Mouse (Mus musculus): ENCODE measurements around the gene Med19. TPM values are rescaled to one million over a fixed set of nuclear protein-coding genes. Genes with fewer than 3 reads are reported as not detected.
A peak's percentile ranks its signal among the peaks of the same experiment; 100 is the strongest.

The Med19 gene
- polyA plus RNA-seq, 1 experiment from 2014 or later: 26.1 TPM

DNA sequence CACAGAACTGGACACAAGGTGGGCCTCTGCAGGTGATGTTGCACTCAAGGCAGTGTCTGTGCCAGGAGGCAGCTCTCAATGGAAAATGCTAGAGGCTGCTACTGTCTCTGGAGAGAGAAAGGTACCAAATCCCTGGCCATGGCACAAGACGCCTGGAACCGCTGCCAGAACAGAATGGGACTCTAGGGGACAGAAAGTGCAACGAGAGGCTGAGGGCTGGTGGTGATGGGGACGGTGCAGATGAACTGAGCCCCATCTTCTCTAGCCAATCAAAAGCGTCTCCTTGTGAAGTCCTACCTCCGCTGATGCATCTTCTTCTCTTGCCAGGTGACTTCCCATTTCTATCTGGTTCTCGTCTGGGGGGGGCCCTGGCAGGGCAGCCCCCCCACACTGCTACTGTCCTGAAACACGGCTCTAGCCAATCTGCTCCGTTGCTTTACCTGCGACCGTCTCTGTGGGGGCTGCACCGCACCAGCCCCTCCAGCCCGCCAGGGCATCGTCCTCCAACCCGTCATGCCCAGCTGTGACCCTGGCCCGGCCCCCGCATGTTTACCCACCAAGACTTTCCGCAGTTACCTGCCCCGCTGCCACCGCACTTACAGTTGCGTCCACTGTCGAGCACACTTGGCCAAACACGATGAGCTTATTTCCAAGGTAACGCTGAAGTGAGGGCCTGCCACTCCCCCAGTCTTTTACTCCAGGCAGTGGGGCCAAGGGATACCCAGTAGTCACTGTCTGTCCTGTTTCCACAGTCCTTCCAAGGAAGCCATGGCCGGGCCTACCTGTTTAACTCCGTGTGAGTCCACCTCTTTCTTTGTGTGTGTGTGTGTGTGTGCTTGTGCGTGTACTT is 58.3 kb downstream of the Med19 start:
- Histone ChIP-seq H3K4me3 (peak overlapping the region; percentile 58), H3K9ac (peak overlapping the region; percentile 73), H3K4me1 (peaks cover 86% of the 10 kb centered on the region), H3K4me2 (peak overlapping the region; percentile 68), H3K9me3 (no peaks in the 10 kb centered on the region), H3K27ac (replicated peaks) (peak overlapping the region; percentile 72), H3K36me3 (peaks cover 16% of the 10 kb centered on the region), H3K27me3 (replicated peaks) (peaks cover 11% of the 10 kb centered on the region)
- WGBS: 8% methylated on average over 27 of the region's 27 CpGs
- no peak for ATAC-seq (ENCODE audit: extremely low read depth, insufficient number of reproducible peaks, low FRiP score, low TSS enrichment)

- peak overlapping the region; percentile 58 for H3K4me3 ChIP-seq
- H3K36me3 ChIP-seq: peaks cover 20% of the 10 kb centered on the region
- no peaks in the 10 kb centered on the region for H3K9me3 ChIP-seq
- peaks cover 96% of the 10 kb centered on the region for H3K4me1 ChIP-seq
- WGBS: 6% methylated on average over 8 of the region's 8 CpGs
- peaks cover 11% of the 10 kb centered on the region for H3K27me3 ChIP-seq (replicated peaks)
- H3K9ac ChIP-seq: peak overlapping the region; percentile 73
- H3K27ac ChIP-seq (replicated peaks): peak overlapping the region; percentile 72
- ATAC-seq (ENCODE audit: extremely low read depth, insufficient number of reproducible peaks, low FRiP score, low TSS enrichment): no peak
- H3K4me2 ChIP-seq: peak overlapping the region; percentile 68
Observed at GRCm38 (mm10) chr2:84737451-84737925, 59.3 kb downstream of the Med19 start.

Other genes with a start within 250 kb of the Med19 start
- gene Tfpi, start 201.6 kb upstream of the Med19 start, polyA plus RNA-seq (2015; fragmentation: Nextera tagmentation; extraction: Ambion mirVana): 72.0 and 80.3 TPM in 2 replicates
- 60.6 and 63.6 TPM in 2 replicates for gene Ctnnd1, start 27.6 kb upstream of the Med19 start, polyA plus RNA-seq (2015; fragmentation: Nextera tagmentation; extraction: Ambion mirVana)
- 0.10 and 0.12 TPM in 2 replicates for gene Btbd18, start 19.3 kb upstream of the Med19 start, polyA plus RNA-seq (2015; fragmentation: Nextera tagmentation; extraction: Ambion mirVana)
- gene Selenoh, start 7.6 kb upstream of the Med19 start, polyA plus RNA-seq (2015; fragmentation: Nextera tagmentation; extraction: Ambion mirVana): 272 and 285 TPM in 2 replicates
- gene Gm28635, start 361 bp upstream of the Med19 start, polyA plus RNA-seq (2015; fragmentation: Nextera tagmentation; extraction: Ambion mirVana): not detected in 2 replicates
- 136 and 163 TPM in 2 replicates for gene Tmx2, start 738 bp downstream of the Med19 start, polyA plus RNA-seq (2015; fragmentation: Nextera tagmentation; extraction: Ambion mirVana)
- gene Zdhhc5, start 36.8 kb downstream of the Med19 start, polyA plus RNA-seq (2015; fragmentation: Nextera tagmentation; extraction: Ambion mirVana): 20.8 and 21.9 TPM in 2 replicates
- 16.4 and 18.5 TPM in 2 replicates for gene Clp1, start 48.9 kb downstream of the Med19 start, polyA plus RNA-seq (2015; fragmentation: Nextera tagmentation; extraction: Ambion mirVana)
- 7.3 and 8.4 TPM in 2 replicates for gene Ypel4, start 55.7 kb downstream of the Med19 start, polyA plus RNA-seq (2015; fragmentation: Nextera tagmentation; extraction: Ambion mirVana)
- gene Gm19426, start 65.3 kb downstream of the Med19 start, polyA plus RNA-seq (2015; fragmentation: Nextera tagmentation; extraction: Ambion mirVana): 5.7 and 6.5 TPM in 2 replicates
- gene Serping1, start 97.0 kb downstream of the Med19 start, polyA plus RNA-seq (2015; fragmentation: Nextera tagmentation; extraction: Ambion mirVana): 38.8 and 40.2 TPM in 2 replicates
- 92.5 and 114 TPM in 2 replicates for gene Ube2l6, start 120.4 kb downstream of the Med19 start, polyA plus RNA-seq (2015; fragmentation: Nextera tagmentation; extraction: Ambion mirVana)
- 0.24 and 0.27 TPM in 2 replicates for gene Smtnl1, start 144.2 kb downstream of the Med19 start, polyA plus RNA-seq (2015; fragmentation: Nextera tagmentation; extraction: Ambion mirVana)
- 72.3 and 89.1 TPM in 2 replicates for gene Timm10, start 148.6 kb downstream of the Med19 start, polyA plus RNA-seq (2015; fragmentation: Nextera tagmentation; extraction: Ambion mirVana)
- 16.1 and 17.1 TPM in 2 replicates for gene Slc43a1, start 160.4 kb downstream of the Med19 start, polyA plus RNA-seq (2015; fragmentation: Nextera tagmentation; extraction: Ambion mirVana)
- gene Rtn4rl2, start 208.3 kb downstream of the Med19 start, polyA plus RNA-seq (2015; fragmentation: Nextera tagmentation; extraction: Ambion mirVana): 0.72 and 0.99 TPM in 2 replicates